Mouse (Mus musculus) heart, adult 2 months (tissue): ENCODE data around the gene Klrb1b.

ENCODE experiments used
- CTCF ChIP-seq: fragments of 200-600 bp; IDR thresholded peaks from 2 replicates; pipeline ENCODE4 v1.8.1; 2022; ENCODE audit warnings: antibody characterized with exemption, mild to moderate bottlenecking, moderate library complexity
- EP300 ChIP-seq: fragments of 200-500 bp; IDR thresholded peaks from 2 replicates; pipeline ENCODE4 v1.6.1; 2011; ENCODE audit warnings: low read depth, low read length, control low read depth; ENCODE audit not compliant: insufficient read depth
- POLR2A ChIP-seq: fragments of 200-500 bp; IDR thresholded peaks from 2 replicates; pipeline ENCODE4 v1.6.1; 2011; ENCODE audit warnings: mild to moderate bottlenecking, low read depth, low read length, control low read depth; ENCODE audit not compliant: insufficient read depth

GRCm38 (mm10) chr6:128763736-128764523, 62.2 kb downstream of the Klrb1b start:
- peak; percentile 90 for TF ChIP-seq EP300
- peak; percentile 40; the same call in 1 of the 2 replicates for TF ChIP-seq POLR2A
- TF ChIP-seq CTCF: peak; percentile 82
